Mouse (Mus musculus) kidney, adult 9 months (tissue): ENCODE results near the gene Mbd5.
A peak's percentile ranks its signal among the peaks of the same experiment; 100 is the strongest.
"Not testable (repeated sequence)": the region's sequence is repeated elsewhere in the genome, so short reads cannot be mapped to it uniquely, and the experiment has no call there.

Experiments
- DNase-seq: peaks from one replicate; pipeline ENCODE4 v3.0.0; 2022

Mbd5 gene

DNA sequence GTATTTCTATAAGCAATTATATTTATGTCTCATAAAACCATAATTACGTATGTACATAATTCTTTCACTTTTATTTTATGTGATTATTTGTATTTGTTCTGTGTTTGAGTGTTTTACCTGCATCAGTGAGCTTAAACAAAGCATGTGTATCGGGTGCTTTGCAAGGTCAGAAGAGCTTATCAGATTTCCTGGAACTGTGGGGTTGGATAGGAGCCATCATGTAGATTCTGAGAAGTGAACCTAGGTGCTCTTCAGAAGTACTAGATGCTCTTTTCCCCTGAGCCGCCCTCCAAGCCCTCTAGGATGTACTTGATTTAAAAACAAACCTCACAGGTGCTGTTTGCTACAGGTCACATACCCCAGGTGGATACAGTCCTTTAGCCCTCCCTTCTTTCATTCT, 227.7 kb downstream of the Mbd5 start:
- no peak for DNase-seq

DNA sequence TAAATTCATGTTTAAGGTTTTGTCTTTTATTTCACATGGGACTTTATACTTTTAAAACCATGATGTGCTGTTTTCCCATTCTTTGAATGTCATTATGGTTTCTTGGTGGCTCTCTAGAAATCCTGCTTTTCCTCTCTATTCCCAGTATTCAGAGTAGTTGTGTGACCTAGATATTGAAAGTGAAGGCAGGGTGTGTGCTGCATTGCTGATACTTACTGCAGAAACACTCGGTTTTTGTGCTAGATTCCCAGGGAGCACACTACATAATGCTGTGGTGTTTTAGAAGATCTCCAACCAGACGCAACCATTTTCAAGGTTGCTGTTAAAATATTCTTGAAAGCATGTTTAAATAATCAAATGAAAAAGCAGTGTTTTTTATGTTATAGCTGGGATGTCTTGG, 241.7 kb downstream of the Mbd5 start:
- DNase-seq: no peak

DNA sequence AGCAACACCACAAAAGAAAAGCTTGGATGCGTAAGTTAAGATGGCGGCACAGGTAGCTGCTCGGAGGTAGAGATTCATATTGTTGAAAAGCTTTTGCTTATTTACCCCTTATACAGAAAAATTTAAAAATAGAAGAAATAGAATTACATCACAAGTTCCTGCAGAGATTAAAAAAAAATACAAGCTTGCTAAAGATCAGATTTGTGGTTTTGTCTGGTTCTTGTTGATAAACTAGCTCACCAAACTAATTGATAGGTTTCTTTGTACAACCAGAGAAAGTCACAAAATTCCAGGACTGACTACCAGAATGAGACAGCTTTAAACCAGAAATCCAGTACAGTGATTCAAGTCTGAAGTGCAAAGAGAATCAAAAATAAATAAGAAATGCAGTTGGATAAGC, 242.4 kb downstream of the Mbd5 start:
- DNase-seq: no peak

DNA sequence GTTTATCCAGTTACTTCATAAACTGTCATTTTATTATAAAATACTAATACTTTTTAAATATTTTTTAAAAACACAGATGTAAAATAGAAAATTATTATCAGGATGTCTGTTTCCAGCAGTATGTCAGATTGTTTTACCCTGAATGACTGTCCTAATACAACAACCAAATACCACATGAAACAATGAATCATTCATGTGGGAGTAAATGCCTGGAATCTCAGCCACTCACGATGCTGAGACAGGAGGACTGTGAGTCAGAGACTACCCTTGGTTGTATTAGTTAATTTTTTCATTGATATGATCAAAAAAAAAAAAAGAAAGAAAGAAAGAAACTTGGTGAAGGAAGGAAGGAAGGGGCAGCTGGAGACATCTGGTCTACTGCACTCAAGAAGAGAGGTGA, 254.8 kb downstream of the Mbd5 start:
- DNase-seq: no peak

DNA sequence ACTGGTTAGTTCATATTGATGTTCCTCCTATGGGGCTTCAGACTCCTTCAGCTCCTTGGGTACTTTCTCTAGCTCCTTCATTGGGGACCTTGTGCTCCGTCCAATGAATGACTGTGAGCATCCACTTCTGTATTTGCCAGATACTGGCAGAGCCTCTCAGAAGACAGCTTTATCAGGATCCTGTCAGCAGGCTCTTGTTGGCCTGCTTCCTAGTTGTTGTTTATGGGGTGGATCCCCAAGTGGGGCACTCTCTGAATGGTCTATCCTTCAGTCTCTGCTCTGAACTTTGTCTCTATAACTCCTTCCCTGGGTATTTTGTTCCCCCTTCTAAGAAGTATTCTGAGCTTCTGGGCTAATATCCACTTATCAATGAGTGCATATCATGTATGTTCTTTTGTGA, 256.4 kb downstream of the Mbd5 start:
- not testable (repeated sequence) for DNase-seq

DNA sequence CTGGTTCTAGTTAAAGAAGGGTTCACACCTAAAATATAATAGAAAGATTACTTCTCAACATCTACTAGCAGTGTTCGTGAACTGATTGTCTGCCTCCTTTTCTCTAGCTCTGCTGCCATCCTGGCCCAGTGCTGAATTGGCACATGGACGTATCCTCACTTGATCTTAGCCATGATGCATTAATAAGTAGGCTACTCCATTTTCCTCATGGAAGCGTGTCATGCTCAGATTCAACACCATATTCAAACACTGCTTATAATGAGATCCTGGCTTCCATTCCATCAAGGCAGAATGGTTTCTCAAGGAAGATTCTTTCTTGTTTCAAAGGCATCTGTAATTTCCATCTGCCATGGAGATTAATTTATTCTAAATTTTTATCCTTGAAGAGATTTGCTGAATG, 260.0 kb downstream of the Mbd5 start:
- DNase-seq: no peak

DNA sequence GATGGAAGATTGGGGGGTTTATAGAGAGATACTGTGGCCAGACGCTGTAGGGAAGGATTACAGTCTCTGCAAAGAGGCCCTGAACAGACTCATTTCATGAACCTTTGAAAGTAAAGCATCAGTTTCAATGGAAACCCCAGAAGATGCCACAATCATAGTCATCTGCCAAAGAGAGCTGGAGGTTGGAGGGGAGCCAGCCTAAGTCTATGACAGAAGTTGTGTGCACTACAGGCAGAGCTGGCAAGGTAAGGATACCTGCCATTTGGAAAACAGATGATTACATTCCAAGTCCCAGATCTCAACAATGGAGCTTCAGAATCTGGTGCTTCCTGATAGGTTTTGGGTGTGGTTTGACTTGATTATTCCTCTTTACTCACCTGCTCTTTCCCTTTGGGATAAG, 261.1 kb downstream of the Mbd5 start:
- DNase-seq: no peak

DNA sequence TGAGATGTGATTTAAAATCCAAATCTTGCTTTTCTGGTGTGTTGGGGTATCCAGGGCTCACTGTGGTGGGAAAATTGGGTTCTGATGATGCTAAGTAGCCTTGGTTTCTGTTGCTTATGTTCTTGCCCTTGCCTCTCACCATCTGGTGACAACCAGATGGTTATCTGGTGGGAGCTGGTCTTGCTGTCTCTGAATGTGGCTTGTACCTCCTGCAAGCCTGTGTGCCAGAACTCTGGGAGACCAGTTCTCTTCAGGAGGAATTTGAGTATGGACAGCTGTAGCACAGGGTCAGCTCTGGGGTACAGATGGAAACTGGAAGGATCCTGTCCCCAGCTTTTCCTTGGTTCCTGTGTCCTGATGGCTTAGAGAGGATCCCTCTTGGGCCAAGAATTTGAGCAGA, 280.4 kb downstream of the Mbd5 start:
- no peak for DNase-seq

DNA sequence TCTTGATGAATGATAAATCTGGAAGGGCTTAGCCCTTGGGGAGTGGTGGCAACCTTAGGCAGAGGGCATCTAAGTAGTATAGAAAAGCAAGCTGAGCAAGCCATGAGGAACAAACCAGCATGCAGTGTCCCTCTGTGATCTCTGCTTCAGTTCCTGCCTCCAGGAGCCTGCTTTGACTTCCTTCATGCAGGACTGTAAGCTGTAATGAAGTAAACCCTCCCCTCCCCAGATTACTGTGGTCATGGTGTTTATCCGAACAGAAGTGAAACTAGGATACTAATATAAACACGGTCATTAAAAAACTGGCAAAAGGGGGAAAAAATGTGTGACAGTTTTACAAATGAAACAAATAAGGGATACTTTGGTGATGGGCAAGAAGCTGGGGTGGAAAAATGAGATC, 284.8 kb downstream of the Mbd5 start:
- no peak for DNase-seq

DNA sequence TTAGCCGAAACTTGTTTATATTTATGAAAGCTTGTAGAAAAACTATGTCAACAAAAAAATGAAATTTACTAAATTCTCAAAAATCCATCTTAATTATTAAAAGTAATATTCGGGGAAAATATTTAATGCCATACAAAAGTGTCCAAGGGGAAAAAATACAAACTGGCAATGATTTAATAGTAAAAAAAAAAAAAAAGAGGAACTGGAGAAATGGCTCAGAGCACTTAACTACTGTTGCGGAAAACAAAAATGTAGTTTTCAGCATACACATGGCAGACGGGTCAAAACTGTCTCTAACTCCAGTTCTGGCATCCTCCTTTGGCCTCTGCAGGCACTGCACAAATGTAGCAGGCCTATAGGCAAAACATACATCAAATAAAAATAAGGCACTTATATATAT, 292.4 kb downstream of the Mbd5 start:
- DNase-seq: no peak

DNA sequence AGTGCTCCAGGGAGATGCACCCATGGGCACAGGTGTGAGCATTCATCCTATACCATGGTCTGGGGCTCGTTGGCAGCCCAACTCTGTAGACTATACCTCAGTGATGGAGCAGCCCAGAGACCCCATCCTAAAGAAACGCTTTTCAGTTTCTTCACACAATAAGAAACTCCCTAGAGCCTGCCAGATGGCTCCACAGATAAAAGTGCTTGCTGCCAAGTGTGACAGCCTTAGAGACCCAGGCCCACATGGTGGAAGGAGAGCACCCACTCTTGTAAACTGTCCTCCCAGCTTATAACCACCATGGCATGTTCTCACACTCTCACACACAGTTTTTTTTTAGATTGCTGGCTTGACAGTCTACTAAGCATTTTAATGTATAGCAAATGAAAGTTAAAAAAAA, 314.8 kb downstream of the Mbd5 start:
- no peak for DNase-seq

DNA sequence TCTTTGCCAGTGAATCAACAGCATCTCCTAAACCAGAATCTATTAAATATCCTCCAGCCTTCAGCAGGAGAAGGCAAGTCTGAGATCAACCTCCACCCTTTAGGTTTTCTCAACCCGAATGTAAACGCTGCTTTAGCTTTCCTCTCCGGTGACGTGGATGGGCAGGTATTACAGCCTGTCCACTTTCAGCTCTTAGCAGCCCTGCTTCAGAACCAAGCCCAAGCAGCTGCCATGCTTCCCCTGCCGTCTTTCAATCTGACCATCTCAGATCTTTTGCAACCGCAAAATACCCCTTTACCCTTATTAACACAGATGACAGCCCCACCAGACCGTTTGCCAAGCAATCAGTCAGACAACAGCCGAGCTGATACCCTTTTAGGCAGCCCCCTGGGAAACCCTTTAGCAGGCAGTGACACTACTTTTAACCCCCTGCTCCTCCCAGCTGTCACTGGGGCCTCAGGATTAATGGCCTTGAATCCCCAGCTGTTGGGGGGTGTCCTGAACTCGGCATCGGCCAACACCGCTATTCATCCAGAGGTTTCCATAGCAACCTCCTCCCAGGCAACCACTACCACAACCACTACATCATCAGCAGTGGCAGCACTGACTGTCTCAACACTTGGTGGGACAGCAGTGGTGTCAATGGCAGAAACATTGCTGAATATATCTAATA, 323.1 kb downstream of the Mbd5 start:
- no peak for DNase-seq

DNA sequence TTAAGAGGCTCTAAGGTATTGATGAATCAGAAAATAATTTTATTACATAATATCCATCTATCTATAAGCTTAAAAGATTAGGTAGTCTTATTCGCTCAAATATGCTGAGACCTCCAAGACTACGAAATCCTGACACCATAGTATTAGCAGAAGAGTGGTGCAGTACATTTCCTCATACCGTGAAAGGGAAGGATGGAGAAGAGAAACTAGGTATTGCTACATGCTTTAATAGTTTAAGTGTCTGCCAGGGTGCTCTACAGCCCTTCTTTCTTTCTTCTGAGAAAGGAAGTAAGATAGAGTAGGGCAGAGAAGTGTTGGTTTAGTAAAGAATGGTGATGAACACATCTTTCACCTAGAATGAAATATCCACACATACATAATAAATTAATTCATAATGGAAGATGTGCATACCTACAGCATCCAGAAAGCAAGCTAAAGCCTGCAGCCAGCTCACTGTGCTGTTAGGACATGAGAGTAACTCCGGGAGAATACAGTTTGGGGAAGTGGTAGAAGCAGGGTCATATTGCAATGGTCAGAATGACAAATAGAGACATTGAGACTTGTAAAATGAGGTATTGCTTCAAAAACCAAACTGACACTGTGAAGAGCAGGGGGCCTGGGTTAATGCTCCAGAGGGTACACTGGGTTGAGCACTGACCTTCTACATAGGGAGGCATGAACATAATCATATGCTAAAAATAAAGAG, 326.9 kb downstream of the Mbd5 start:
- DNase-seq: no peak

DNA sequence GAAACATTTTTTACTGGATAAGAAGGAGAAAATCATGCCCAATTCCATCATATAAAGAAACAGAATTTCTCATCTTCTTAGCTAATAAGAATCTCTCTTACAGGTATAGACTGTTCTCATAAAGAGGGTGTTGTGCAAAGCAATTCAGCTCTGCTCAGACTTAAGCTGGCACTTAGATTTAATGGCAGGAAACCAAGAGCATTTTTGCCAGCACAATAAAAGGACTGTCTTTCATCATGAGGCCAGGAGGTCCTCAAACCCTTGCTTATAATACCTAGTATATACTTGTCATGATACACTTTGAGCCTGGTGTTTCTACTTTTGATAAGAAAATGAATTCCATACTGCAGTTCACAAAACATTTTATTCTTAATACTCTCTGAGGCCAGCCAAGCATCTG, 331.2 kb downstream of the Mbd5 start:
- DNase-seq: no peak

DNA sequence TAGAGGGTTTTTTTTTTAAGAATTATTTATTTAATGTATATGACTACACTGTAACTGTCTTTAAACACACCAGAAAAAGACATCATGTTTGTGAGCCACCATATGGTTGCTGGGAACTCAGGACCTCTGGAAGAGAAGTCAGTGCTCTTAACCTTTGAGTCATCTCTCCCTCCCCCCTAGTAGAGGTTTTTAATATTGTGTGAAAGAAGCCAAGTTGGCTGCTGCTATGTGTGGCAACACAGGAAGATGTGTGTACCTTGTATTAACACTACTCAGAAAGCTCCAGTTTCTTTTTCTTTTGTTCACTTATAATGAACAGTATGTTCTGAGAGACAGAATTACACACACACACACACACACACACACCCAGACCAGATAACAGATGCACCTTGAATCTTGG, 334.3 kb downstream of the Mbd5 start:
- no peak for DNase-seq

DNA sequence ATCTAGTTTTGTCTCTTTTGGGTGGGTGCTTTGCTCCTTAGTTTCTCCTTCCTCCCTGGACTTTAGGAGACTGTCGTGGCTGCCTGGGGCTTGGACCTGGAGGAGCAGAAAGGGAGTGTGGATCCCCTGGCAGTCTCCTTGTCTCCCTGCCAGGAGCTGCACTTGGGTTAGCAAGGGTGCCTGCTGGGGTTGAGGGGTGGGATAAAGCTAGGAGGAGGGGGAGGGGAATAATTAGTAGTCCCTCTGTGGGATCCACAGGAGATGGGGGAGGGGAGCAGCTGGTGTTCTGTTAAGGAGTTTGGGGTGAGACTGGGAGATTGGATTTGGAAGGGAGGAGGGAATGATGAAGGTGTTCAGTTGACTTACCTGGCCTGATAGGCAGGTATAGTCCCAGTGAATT, 337.7 kb downstream of the Mbd5 start:
- no peak for DNase-seq

DNA sequence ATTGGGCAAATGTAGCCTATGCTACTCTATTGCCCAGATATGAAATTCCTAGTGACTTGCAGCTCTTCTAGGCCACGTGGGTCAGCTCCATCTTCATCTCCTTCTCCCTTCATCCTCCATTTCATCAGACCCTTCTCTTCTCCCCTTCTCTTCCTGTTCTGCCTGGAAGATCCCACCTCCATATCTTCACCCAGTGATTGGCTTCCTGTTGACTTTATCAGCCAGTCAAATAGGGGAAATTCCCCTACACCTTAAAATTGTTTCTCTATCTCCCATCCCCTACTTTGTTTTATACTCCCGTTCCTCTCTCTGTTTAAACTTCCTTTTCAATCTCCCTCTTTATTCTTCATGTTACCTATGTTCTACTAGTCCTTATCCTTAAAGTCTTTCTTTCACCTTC, 342.4 kb downstream of the Mbd5 start:
- no peak for DNase-seq

DNA sequence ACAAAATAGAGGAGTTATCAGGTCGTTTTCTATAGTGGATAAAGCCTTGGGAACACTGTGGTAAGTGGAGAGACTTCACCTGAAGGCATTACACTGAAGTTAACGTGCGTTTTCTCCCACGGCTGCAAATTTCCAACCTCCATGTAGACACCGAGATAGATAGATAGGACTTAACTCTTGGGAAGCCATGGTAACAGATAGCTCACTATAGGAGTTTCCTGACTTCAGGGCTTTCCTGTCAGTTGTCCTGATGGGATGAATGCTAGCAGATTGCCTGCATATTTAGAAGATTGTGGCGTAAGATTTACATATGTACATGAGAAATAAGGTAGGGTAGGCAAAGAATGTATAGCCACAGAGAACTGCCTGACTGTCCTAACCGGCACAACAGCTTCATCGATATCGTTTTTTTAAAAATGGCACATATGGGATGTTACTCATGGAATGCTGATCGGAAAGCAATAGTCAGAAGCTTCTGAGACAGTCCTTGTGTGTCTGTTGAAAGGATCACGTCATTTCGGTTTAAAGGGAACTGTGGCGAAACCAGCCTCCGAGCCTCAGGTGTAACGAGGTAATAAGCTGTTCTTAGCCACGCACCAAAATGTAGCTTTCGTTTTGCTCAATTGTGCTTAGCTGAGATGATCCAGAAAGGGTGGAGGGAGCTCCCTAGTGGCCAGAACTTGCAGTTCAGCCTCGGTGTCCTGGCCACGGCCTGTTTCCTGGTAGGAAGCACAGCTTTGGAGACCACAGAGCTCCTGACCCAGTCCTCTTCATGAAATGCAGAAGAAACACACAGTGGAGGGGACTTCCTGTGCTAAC, 363.5 kb downstream of the Mbd5 start:
- peak; percentile 89 for DNase-seq

DNA sequence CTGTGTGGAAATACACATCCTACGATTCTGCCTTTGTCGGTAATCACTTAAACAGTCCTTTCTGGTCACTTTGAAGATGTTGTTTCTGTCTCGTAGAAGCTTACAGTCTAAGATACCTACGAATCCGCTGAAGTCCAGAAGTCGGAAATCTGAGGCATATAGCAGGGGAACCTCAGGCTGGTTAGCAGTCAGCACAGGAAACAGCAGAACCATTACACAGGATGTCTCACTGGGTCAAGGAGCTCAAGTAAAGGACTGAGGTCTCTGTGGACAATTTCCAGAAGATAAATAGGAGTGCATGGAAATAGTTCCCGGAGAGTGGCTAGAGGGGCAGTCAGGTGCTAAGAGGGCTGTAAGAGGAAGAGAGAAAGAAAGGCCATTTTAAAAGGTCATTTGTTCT, 384.3 kb downstream of the Mbd5 start:
- DNase-seq: no peak

DNA sequence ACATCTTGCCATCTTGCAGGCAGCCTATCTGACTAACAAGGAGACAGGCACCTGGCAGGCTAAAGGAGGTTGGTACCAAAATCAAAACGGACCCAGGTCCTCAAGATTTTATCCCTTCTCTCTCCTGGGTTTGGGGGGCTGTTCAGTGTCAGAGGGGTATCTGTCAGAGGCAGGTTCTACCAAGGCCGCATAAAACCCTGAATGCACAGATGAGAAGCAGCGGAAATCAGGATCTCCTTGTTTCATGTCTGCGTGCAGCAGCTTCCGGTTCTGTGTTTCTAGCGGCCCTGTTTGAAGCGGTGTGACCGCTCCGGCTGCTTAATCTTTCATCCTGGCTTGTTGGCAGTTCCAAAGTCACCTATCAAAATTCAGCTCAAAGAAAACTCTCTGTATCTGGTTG, 386.0 kb downstream of the Mbd5 start:
- DNase-seq: no peak

DNA sequence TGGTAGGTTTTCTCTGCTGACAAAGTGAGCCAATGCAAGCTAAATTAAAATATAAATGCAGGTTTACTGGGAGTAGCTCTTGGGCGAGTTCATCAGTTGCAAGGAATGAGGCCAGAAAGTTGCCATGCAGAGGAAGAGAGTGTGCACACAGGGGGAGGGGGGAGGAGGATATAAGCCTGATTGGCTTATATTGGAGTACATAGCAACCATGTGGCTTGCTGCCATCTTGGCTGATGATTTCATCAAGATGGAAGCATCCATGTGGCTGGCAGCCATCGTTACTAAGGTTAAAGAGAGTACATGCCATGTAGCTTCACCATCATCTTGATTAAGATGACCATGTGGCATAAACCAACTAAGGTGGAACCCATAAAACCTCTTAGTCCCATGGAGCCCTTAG, 395.0 kb downstream of the Mbd5 start:
- DNase-seq: no peak

DNA sequence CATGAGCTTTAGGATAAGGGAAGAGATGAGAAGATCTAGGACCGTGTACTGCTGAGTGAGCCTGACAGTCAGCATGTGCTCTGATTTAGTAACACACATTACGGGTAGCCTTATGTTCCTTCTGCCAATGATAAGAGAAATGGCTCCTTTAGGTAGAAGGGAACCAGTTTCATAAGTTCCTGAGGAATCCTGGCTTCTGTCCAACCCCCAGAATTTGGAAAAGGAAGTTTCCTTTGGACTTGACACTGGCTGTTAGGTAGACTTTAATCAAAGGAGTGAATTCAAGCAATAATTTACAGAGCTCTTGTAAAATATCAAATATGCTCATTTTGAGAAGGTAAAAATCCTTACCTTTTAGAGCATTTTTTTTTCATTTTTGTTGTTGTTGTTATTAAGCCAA, 396.5 kb downstream of the Mbd5 start:
- peak; percentile 83 for DNase-seq

DNA sequence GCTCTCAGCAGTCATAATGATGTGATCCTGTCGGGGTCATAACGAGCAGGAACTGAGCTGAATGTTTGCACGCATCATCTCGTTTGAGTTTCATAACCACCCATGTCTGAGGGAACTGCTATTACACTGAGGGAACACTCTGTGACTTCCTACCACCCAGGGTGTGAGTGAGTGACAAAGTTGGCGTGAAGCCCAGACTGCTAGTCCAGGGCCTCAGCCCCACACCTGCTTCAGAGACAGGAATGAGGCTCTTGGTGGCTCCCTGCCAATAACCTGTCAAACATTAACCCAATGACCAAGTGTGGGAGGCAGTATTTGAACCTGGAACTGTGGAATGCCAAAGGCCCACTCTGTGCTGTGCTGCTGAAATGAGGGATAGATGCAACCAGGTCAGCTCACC, 400.5 kb downstream of the Mbd5 start:
- peak; percentile 99 for DNase-seq

DNA sequence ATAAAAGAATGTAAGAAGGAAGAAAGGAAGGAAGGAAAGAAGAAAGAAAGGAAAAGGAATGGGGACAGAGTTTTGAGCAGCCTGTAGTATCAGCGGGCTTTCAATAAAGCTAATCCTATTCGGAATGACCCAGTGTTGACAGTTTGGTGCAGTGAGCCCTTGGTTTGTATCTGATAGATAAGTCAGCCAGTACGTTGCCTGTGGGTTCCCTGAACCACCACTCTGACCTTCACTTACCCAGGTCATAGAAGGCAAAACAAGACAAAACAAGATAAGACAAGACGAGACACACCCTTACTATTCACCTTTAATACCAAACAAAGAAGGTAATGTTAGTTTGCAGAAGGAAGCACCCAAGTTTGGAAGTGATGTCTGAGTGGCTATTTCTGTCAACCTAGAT, 401.5 kb downstream of the Mbd5 start:
- no peak for DNase-seq
